Mouse (Mus musculus): ENCODE data around the gene Pdcd4. TPM values are rescaled to one million over a fixed set of nuclear protein-coding genes. Genes with fewer than 3 reads are reported as not detected.
A peak's percentile ranks its signal among the peaks of the same experiment; 100 is the strongest.

Gene Pdcd4
- polyA plus RNA-seq, 1 experiment from 2014 or later, result 111 TPM

DNA sequence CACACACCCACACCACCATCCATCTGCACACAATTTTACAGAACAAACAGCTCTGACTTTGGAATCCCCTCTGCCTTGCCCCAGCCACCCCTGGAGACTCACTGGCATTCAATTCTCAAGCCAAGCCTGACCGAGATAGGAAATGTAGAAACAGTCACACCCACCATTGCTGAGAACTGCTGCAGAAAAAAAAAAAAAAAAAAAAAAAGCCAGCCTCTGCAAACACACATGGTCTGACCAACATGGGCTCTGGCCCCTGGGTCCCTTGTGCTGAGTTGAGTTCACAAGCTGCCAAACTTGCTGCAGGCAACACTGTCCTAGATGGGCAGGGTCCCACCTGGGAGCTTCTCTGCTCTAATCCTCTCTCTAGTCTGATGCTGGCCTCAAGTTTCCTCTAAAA lies 14.3 kb upstream of the Pdcd4 start:
- Histone ChIP-seq H3K36me3 (replicated peaks) (no peaks in the 10 kb centered on the region), H3K4me1 (no peaks in the 10 kb centered on the region; the same call in 1 of the 2 replicates), H3K27ac (no peak overlapping the region), H3K4me3 (replicated peaks) (no peak overlapping the region), H3K27me3 (no peaks in the 10 kb centered on the region), H3K9ac (no peak overlapping the region), H3K4me2 (no peak overlapping the region), H3K9me3 (no peaks in the 10 kb centered on the region)
- WGBS, result 100% methylated on average over 1 of the region's 1 CpGs
- no peak for ATAC-seq (ENCODE audit: low FRiP score)

DNA sequence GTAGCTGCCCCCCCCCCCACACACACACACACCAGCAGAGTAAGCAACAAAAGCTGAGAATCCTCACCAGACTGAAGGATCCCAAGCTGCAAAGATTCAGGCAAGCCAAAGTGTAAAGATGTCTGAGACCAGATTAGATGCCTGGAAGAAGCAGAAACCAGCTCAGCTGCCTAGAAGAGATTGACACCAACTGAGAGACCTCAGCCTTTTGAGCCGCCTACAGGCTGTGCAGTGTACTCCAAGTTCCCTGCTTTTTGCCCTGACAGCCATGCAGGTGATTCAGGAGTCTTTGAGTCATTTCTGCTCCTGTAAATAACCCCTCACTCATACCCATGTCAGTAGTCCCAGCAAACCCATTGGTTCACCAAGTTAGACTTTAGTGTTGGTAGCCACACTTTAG lies 11.6 kb upstream of the Pdcd4 start:
- WGBS, result 73% methylated on average over 1 of the region's 1 CpGs
- H3K27ac ChIP-seq, result no peak overlapping the region

DNA sequence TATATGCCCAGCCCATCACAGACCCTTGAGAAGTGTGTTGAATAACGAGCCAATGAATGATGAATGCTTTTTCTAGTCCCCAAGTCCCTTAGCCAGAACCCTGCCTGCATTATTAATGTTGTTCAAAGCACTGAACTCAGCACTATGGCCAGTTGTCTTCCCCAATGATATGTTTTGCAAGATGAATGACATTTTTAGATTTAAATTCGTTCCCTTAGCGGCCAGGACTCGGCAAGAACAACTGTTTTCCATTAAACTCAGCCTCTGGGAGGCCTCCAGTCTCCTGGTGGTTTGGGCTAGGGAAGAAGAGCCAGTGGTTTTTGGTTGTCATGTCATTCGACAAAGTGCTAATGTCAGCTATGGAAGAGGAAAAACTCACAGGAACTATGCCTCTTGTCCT lies 10.2 kb upstream of the Pdcd4 start:
- Histone ChIP-seq H3K27me3 (no peaks in the 10 kb centered on the region), H3K4me2 (no peak overlapping the region), H3K9ac (no peak overlapping the region), H3K4me1 (peaks cover 6% of the 10 kb centered on the region), H3K4me3 (replicated peaks) (no peak overlapping the region), H3K9me3 (no peaks in the 10 kb centered on the region), H3K36me3 (replicated peaks) (no peaks in the 10 kb centered on the region), H3K27ac (no peak overlapping the region)
- 74% methylated on average over 5 of the region's 5 CpGs for WGBS
- no peak for ATAC-seq (ENCODE audit: low FRiP score)

More for the DNA sequence above, 11.6 kb upstream of the Pdcd4 start:
- Histone ChIP-seq H3K9me3 (no peaks in the 10 kb centered on the region), H3K9ac (no peak overlapping the region), H3K36me3 (replicated peaks) (no peaks in the 10 kb centered on the region), H3K4me3 (replicated peaks) (no peak overlapping the region), H3K4me1 (peaks cover 3% of the 10 kb centered on the region), H3K27me3 (no peaks in the 10 kb centered on the region), H3K4me2 (no peak overlapping the region)
- no peak for ATAC-seq (ENCODE audit: low FRiP score)

DNA sequence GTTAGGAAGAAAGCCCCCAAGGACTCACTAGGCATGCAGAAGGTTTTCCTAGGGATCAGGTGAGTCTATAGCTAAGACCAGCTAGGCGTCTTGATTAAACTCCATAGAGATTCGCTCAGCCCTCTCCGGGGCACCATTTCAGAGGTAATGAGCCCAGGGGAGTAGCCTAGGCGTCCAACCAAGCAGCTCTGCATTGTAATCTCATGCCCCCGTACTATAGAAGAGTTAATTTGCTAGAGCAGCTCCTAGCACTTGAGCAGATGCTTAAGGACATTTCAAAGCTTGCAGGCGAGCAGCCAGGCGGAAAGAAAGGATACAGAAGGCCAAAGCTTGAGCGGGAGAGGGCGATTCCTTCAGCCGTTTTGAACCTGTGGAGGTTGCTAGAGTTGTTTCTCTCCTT lies 6.6 kb upstream of the Pdcd4 start:
- Histone ChIP-seq H3K27ac (0 out of 2 replicates have a peak overlapping the region, but pooled peaks have one; percentile 32), H3K36me3 (replicated peaks) (no peaks in the 10 kb centered on the region), H3K9me3 (no peaks in the 10 kb centered on the region), H3K4me3 (replicated peaks) (no peak overlapping the region), H3K27me3 (no peaks in the 10 kb centered on the region), H3K9ac (no peak overlapping the region), H3K4me2 (no peak overlapping the region), H3K4me1 (peaks cover 6% of the 10 kb centered on the region)
- 12% methylated on average over 10 of the region's 10 CpGs for WGBS
- ATAC-seq (ENCODE audit: low FRiP score), result peak; percentile 64; the same call in 1 of the 2 replicates

DNA sequence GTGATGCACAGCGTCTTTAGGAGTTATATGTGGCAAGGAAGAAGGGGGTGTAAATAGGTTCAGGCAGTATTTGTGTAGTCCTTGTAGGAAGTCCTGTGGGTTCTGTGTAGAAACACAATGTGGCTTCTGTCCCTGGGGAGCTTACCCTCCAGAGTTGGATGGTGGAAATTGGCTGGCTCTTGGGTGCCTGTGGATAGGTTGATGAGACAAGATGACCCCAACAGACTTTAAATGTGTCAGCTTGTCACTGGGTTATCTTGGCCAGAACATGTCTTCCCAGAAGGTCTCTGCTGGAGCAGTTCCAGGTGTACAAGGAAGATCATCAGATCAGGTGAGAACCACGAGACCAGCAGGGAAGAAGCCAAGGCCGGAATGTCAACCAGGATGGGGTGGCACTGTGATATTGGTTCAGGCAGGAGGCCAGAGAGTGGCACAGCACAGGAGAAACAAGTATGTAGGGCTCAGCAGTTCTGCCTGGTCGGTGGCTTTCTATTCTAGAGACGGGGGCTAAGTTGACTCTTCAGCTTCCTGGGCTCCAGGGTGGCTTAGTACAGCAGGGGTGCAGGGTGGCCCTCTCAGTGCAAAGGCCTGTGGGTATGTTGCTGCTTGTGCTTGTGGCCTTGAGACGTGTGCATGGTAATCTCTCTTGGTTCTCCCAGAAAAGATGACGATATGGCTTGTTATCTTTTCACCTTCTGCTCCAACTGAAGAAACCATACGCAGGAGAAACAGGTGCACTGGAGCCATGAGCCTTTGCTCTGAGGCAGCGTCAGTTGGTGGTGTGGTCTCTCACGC lies 5.3 kb upstream of the Pdcd4 start:
- Histone ChIP-seq H3K27me3 (no peaks in the 10 kb centered on the region), H3K9me3 (no peaks in the 10 kb centered on the region), H3K9ac (no peak overlapping the region), H3K4me3 (replicated peaks) (no peak overlapping the region), H3K36me3 (replicated peaks) (no peaks in the 10 kb centered on the region), H3K4me2 (no peak overlapping the region), H3K27ac (no peak overlapping the region), H3K4me1 (peaks cover 6% of the 10 kb centered on the region)
- ATAC-seq (ENCODE audit: low FRiP score), result no peak
- 90% methylated on average over 10 of the region's 10 CpGs for WGBS

DNA sequence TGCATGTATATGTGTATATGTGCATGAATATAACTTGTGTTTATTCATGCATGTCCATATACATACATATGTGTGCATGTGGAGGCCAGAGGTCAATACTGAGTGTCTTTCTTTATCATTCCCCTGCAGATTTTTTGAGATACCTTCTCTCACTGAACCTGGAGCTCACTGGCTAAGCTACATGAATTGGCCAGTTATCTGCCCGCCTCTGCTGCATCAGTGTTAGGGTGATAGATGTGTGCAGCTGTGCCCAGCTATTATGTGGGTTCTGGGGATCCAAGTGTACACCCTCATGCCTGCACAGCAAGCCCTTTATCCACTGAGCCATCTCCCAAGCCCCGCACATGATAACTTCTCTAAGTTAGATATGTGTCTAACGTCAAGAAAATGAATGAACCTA lies 4.2 kb upstream of the Pdcd4 start:
- no peak overlapping the region for H3K4me2 ChIP-seq
- no peak overlapping the region for H3K9ac ChIP-seq
- H3K27me3 ChIP-seq, result no peaks in the 10 kb centered on the region
- no peaks in the 10 kb centered on the region for H3K36me3 ChIP-seq (replicated peaks)
- no peak overlapping the region for H3K4me3 ChIP-seq (replicated peaks)
- ATAC-seq (ENCODE audit: low FRiP score), result no peak
- WGBS, result 92% methylated on average over 3 of the region's 3 CpGs
- H3K9me3 ChIP-seq, result no peaks in the 10 kb centered on the region
- H3K4me1 ChIP-seq, result peaks cover 7% of the 10 kb centered on the region
- H3K27ac ChIP-seq, result no peak overlapping the region

DNA sequence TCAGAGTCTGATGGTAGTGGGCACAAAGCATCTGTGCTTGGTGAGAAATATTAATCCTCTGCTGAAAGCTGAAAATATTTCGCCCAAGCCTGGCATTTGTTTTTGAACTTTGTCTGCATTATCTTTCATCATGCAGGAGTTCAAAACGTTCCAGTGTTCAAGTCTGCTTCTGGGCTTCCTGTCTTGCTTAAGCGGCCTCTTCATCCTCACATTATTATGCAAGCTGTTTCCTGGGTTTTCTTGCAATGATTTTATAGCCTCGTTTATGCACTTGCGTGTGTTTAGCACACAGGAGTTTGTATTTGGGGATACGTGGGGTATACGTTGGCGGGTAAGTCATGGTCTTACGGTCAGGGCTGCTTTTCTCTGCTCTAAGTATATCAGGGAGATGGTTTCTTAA lies 3.7 kb upstream of the Pdcd4 start:
- no peaks in the 10 kb centered on the region for H3K27me3 ChIP-seq
- H3K4me3 ChIP-seq (replicated peaks), result no peak overlapping the region
- 83% methylated on average over 9 of the region's 9 CpGs for WGBS
- H3K9ac ChIP-seq, result no peak overlapping the region
- H3K9me3 ChIP-seq, result no peaks in the 10 kb centered on the region
- no peaks in the 10 kb centered on the region for H3K36me3 ChIP-seq (replicated peaks)
- no peak overlapping the region for H3K4me2 ChIP-seq
- no peak overlapping the region for H3K27ac ChIP-seq
- H3K4me1 ChIP-seq, result peaks cover 9% of the 10 kb centered on the region
- no peak for ATAC-seq (ENCODE audit: low FRiP score)

DNA sequence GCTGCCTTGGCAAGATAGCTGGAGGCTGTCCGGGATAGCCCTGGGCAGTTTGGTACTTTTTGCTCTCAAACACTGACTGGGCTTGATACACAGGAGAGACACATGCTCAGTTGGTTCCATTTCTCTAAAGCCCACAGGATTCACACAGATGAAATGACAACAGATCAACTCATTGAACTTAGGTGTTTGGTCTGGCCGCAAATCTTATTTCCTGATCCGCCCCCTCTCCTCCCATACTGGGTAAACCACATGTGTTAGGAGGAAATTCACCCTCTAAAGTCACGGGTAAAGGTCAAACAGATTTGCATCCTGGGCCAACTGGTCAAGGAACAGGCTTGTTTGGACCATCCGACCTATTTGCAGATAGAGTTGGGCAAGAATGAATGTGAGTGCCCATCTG lies 2.5 kb upstream of the Pdcd4 start:
- Histone ChIP-seq H3K4me1 (peaks cover 9% of the 10 kb centered on the region), H3K4me2 (no peak overlapping the region), H3K27ac (no peak overlapping the region), H3K9me3 (no peaks in the 10 kb centered on the region), H3K9ac (no peak overlapping the region), H3K4me3 (replicated peaks) (no peak overlapping the region), H3K27me3 (no peaks in the 10 kb centered on the region), H3K36me3 (replicated peaks) (no peaks in the 10 kb centered on the region)
- ATAC-seq (ENCODE audit: low FRiP score), result no peak
- 83% methylated on average over 5 of the region's 5 CpGs for WGBS

DNA sequence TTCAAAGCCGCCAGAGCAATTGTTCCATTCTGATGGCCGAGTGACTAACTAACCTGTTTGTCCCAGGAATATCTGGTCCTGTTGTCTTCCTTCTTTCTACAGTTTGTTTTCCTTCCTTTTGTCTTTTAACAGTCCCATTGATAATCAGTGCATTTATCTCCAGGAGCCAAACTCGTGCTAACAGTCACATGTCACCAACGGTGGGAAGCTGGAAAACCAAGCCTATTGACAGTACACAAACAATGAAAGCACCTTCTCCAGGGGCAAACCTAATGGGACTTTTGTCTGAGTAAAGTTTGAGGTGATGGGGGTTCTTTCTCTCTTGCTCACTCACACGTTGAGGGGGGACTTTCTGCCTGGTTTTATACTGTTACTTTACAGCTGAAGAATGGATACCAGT lies 1.8 kb upstream of the Pdcd4 start:
- no peak for ATAC-seq (ENCODE audit: low FRiP score)
- Histone ChIP-seq H3K36me3 (replicated peaks) (no peaks in the 10 kb centered on the region), H3K27me3 (no peaks in the 10 kb centered on the region), H3K4me2 (no peak overlapping the region), H3K4me3 (replicated peaks) (no peak overlapping the region), H3K9me3 (no peaks in the 10 kb centered on the region), H3K4me1 (peaks cover 8% of the 10 kb centered on the region), H3K9ac (no peak overlapping the region), H3K27ac (no peak overlapping the region)
- 56% methylated on average over 5 of the region's 5 CpGs for WGBS

DNA sequence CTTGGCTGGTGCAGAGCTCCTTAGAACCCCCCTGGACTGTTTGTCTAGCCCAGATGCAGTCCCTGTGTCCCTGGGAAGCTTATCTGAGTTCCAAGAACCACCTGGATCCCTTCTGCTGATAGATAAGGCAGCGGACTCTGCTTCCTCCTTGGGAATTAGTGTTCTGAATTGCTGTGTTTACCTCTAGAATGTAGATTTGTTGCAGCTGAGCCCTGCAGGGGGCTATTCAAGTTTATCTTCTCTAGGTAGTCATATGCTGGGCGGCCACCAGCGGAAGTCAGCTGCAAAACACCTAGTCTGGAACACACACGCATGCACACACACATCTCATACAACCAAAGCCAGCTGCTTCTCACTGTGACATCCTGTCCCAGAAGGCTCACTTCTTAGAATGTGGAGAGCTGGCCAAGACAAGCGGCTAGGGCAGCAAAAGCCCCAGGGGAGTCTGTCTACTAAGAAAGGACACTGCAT lies 1.2 kb upstream of the Pdcd4 start:
- Histone ChIP-seq H3K9me3 (no peaks in the 10 kb centered on the region), H3K36me3 (replicated peaks) (no peaks in the 10 kb centered on the region), H3K27ac (no peak overlapping the region), H3K9ac (no peak overlapping the region), H3K27me3 (no peaks in the 10 kb centered on the region), H3K4me1 (peaks cover 3% of the 10 kb centered on the region), H3K4me3 (replicated peaks) (no peak overlapping the region), H3K4me2 (no peak overlapping the region)
- WGBS, result 75% methylated on average over 5 of the region's 5 CpGs
- no peak for ATAC-seq (ENCODE audit: low FRiP score)

DNA sequence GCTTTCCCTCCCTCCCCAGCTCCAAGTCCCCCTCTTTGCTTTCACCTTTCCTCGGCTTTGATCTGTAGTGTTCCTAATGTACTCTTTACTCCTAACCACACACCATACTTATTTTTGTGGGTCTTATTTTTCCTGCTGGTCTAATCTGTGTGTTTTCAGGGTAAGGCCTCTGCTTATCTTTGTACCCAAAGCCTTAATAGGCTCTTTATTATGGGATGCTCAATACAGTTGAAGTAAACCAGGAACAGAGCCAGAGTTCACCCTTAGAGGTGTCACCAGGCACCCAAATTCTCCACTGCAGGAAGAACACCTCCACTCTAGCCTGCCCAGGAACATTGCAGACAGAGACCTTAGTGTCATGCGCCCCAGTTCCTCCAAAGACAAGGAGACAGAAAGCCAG lies 462 bp upstream of the Pdcd4 start:
- Histone ChIP-seq H3K4me3 (replicated peaks) (no peak overlapping the region), H3K4me2 (no peak overlapping the region), H3K27ac (no peak overlapping the region), H3K4me1 (peaks cover 2% of the 10 kb centered on the region), H3K27me3 (no peaks in the 10 kb centered on the region), H3K9ac (no peak overlapping the region), H3K9me3 (no peaks in the 10 kb centered on the region), H3K36me3 (replicated peaks) (no peaks in the 10 kb centered on the region)
- ATAC-seq (ENCODE audit: low FRiP score), result no peak
- WGBS, result 95% methylated on average over 2 of the region's 2 CpGs

DNA sequence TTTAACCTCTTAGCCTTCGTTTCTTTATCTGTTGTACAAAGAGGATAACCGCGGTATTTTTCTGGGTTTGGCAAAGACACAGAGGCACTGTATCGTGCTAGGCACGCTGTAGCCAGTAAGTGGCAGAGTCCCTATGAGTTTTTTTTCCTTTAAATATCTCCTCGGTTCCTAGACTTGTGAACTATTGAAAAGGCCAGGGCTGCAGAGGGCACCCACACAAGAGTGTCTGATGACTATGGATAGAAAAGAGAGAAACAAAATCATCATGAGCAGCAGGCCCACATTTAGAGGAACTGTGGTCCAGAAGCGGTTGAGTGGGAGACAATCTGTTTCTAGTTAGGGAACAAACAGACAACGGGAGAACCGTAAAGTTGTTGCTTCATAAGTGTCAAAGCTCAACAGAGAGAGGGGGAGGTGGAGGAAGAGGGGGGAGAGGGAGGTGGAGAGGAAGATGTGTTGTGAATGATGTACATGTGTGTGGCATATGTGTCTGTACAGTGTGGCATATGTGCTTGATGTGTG lies 868 bp downstream of the Pdcd4 start:
- Histone ChIP-seq H3K9ac (no peak overlapping the region), H3K27me3 (no peaks in the 10 kb centered on the region), H3K4me1 (peaks cover 2% of the 10 kb centered on the region), H3K4me3 (replicated peaks) (no peak overlapping the region), H3K9me3 (no peaks in the 10 kb centered on the region), H3K4me2 (no peak overlapping the region), H3K36me3 (replicated peaks) (no peaks in the 10 kb centered on the region), H3K27ac (no peak overlapping the region)
- 72% methylated on average over 9 of the region's 9 CpGs for WGBS
- no peak for ATAC-seq (ENCODE audit: low FRiP score)

DNA sequence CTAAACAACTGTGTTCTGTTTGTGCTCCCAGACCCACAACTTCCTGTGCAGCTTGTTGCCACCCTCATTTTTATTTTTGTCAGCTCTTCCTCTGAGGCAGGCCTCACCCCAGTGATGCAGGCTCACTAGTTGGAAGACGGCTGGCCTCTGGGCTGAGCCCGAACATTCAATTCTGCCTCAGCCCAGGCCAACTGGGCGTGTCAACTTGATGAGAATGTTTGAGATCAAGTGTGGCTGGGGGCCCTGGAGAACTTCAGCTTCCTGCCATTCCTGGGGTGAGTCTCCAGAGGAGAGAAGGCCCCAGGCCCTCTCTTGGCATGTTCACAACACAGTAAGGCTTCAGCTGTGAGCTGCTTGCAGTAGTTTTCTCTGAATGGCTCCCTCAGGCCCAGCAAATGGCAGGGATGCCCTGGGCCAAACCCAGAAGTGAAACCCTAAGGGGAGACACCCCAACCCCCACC lies 1.7 kb downstream of the Pdcd4 start:
- no peak for ATAC-seq (ENCODE audit: low FRiP score)
- Histone ChIP-seq H3K27ac (no peak overlapping the region), H3K36me3 (replicated peaks) (no peaks in the 10 kb centered on the region), H3K4me2 (no peak overlapping the region), H3K27me3 (no peaks in the 10 kb centered on the region), H3K4me3 (replicated peaks) (no peak overlapping the region), H3K4me1 (peaks cover 2% of the 10 kb centered on the region), H3K9me3 (no peaks in the 10 kb centered on the region), H3K9ac (no peak overlapping the region)
- WGBS, result 88% methylated on average over 3 of the region's 3 CpGs

Measured in forebrain, embryonic 12.5 days (tissue).